ENCODE assay signal across 9 mouse cellular contexts in the genomic region with DNA sequence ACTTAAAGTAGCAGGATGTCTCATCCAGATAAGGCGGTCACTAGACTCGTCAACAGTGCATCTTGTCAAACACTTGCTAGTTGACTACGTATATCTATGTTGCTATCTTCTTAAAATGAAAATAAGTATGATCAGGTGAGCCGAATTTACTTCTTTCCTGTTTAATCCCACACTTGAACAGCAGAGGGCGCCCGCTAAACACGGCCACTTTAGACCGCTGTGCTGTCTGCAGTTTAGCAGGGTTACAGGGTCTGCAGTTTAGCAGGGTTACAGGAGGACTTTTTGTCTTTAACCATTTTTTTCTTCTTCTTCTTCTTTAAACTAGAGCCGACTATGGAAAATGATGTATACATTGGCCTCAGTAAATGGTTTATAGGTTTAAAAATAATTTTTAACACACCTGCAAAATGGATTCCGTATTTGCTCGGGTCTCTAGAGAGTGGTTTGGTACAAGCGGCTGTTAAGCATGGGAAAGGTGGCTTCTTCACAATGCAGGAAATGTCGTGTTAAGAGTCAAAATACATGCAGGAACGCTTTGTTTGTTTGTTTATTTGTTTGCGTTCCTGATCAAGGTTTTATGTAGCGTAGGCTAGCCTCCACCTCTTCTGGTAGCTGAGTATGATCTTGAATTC.
DNase-seq lines count a peak whose midpoint lies in the region; ATAC-seq and TF ChIP-seq lines count a peak whose summit lies in the region.
"Had no signal": no experiment of that assay in that cellular context is flagged by ENCODE, and none has a peak within 500 bp of the region (broad histone marks: within the 10 kb centered on the region; RNA-seq: fewer than 3 reads in every experiment).

No protein-coding gene starts in this region.

- peak; percentile 81 for TF ChIP-seq CTCF in intestine, postnatal 0 days (IDR thresholded peaks at IDR 0.05; ENCODE audit: low read depth)
- TF ChIP-seq CTCF in midbrain, postnatal 0 days (IDR thresholded peaks at IDR 0.05) = peak; percentile 93

- no peaks in the 10 kb centered on the region for H3K36me3 ChIP-seq in midbrain, embryonic 10.5 days
- H3K36me3 ChIP-seq in midbrain, embryonic 16.5 days (ENCODE audit: control insufficient read depth, insufficient read depth, low read length) = no peaks in the 10 kb centered on the region
- no peaks in the 10 kb centered on the region for H3K36me3 ChIP-seq in intestine, postnatal 0 days (ENCODE audit: control insufficient read depth, insufficient read depth)
- no peaks in the 10 kb centered on the region for H3K36me3 ChIP-seq in midbrain, postnatal 0 days (ENCODE audit: insufficient read depth, low read length)

- no peaks in the 10 kb centered on the region for H3K27me3 ChIP-seq in midbrain, embryonic 10.5 days (ENCODE audit: low read depth, poor library complexity, severe bottlenecking)
- no peaks in the 10 kb centered on the region for H3K27me3 ChIP-seq in midbrain, embryonic 16.5 days (ENCODE audit: control insufficient read depth, insufficient read depth, low read depth, low read length)
- no peaks in the 10 kb centered on the region for H3K27me3 ChIP-seq in intestine, postnatal 0 days (replicated peaks; ENCODE audit: control insufficient read depth, insufficient read depth, low read length)
- H3K27me3 ChIP-seq in midbrain, postnatal 0 days (ENCODE audit: insufficient read depth, low read length) = no peaks in the 10 kb centered on the region
- H3K27me3 ChIP-seq: megakaryocyte, embryonic 14.5 days had no signal

- H3K4me3 ChIP-seq in midbrain, embryonic 10.5 days = no peak overlapping the region
- H3K4me3 ChIP-seq in midbrain, embryonic 16.5 days (ENCODE audit: low read depth, low read length) = no peak overlapping the region
- H3K4me3 ChIP-seq in intestine, postnatal 0 days (ENCODE audit: low read depth, low read length) = no peak overlapping the region
- H3K4me3 ChIP-seq in midbrain, postnatal 0 days (ENCODE audit: low read depth, low read length) = no peak overlapping the region
- H3K4me3 ChIP-seq: megakaryocyte, embryonic 14.5 days had no signal

- H3K4me1 ChIP-seq in midbrain, embryonic 10.5 days = no peaks in the 10 kb centered on the region
- H3K4me1 ChIP-seq in midbrain, embryonic 16.5 days (ENCODE audit: control insufficient read depth, insufficient read depth, low read length) = no peaks in the 10 kb centered on the region
- no peaks in the 10 kb centered on the region for H3K4me1 ChIP-seq in intestine, postnatal 0 days (replicated peaks; ENCODE audit: control insufficient read depth, insufficient read depth, low read length)
- H3K4me1 ChIP-seq in midbrain, postnatal 0 days (ENCODE audit: insufficient read depth, low read length) = no peaks in the 10 kb centered on the region
- H3K4me1 ChIP-seq: megakaryocyte, embryonic 14.5 days had no signal

- H3K27ac ChIP-seq in midbrain, embryonic 10.5 days (replicated peaks) = no peak overlapping the region
- H3K27ac ChIP-seq in midbrain, embryonic 16.5 days (ENCODE audit: low read length) = no peak overlapping the region
- no peak overlapping the region for H3K27ac ChIP-seq in intestine, postnatal 0 days (ENCODE audit: low read depth, low read length)
- H3K27ac ChIP-seq in midbrain, postnatal 0 days (ENCODE audit: low read depth, low read length) = no peak overlapping the region

- no peaks in the 10 kb centered on the region for H3K9me3 ChIP-seq in midbrain, embryonic 10.5 days (replicated peaks)
- H3K9me3 ChIP-seq in midbrain, embryonic 16.5 days (replicated peaks; ENCODE audit: control insufficient read depth, low read length, poor library complexity, severe bottlenecking) = no peaks in the 10 kb centered on the region
- no peaks in the 10 kb centered on the region for H3K9me3 ChIP-seq in intestine, postnatal 0 days (ENCODE audit: control insufficient read depth)
- H3K9me3 ChIP-seq in midbrain, postnatal 0 days (ENCODE audit: low read length) = no peaks in the 10 kb centered on the region

- peak; percentile 47 for DNase-seq in midbrain, embryonic 10.5 days (ENCODE audit: low spot score)
- DNase-seq in brain, adult 2 months (ENCODE audit: low read depth, low spot score) = peak; percentile 75
- DNase-seq in fibroblast of lung, adult 2 months (ENCODE audit: low read depth) = peak; percentile 1
- DNase-seq in left cerebral cortex, postnatal 4 days = peak; percentile 54
- peak; percentile 77 for DNase-seq in midbrain, postnatal 0 days (ENCODE audit: low spot score)
- DNase-seq in gastrocnemius, adult 8-10 months (ENCODE audit: low spot score in 2 of 2) = no peak

- WGBS in midbrain, embryonic 10.5 days = 52% methylated on average over 16 of the region's 16 CpGs
- 47% methylated on average over 16 of the region's 16 CpGs for WGBS in midbrain, embryonic 16.5 days
- WGBS in intestine, postnatal 0 days = 44% methylated on average over 16 of the region's 16 CpGs
- WGBS in midbrain, postnatal 0 days = 46% methylated on average over 16 of the region's 16 CpGs

- no peak overlapping the region for H3K4me2 ChIP-seq in midbrain, embryonic 16.5 days (ENCODE audit: low read length)
- no peak overlapping the region for H3K4me2 ChIP-seq in intestine, postnatal 0 days (replicated peaks; ENCODE audit: low read depth)
- no peak overlapping the region for H3K4me2 ChIP-seq in midbrain, postnatal 0 days (ENCODE audit: low read depth, low read length, poor library complexity, severe bottlenecking)

- H3K9ac ChIP-seq in midbrain, embryonic 16.5 days (ENCODE audit: low read depth, low read length) = no peak overlapping the region
- H3K9ac ChIP-seq in intestine, postnatal 0 days (ENCODE audit: low read depth, low read length) = no peak overlapping the region
- no peak overlapping the region for H3K9ac ChIP-seq in midbrain, postnatal 0 days (replicated peaks; ENCODE audit: low read length, poor library complexity, severe bottlenecking)

- intact Hi-C loops in left cerebral cortex, postnatal 4 days (cut with DNase I) = no loop called here

- ATAC-seq in midbrain, embryonic 16.5 days = no peak
- ATAC-seq in intestine, postnatal 0 days = no peak
- no peak for ATAC-seq in midbrain, postnatal 0 days (ENCODE audit: low FRiP score)

Comparison
In these comparisons a context has a peak if more than half of its experiments do, and no peak if none do; other contexts are left out.
1. DNase-seq: peak in midbrain, embryonic 10.5 days (single experiment), brain, adult 2 months (single experiment), fibroblast of lung, adult 2 months (single experiment), left cerebral cortex, postnatal 4 days (single experiment) and midbrain, postnatal 0 days (single experiment); none in gastrocnemius, adult 8-10 months (0 of 2).